Mouse (Mus musculus): ENCODE results near the gene Lhx5.

Gene Lhx5

DNA sequence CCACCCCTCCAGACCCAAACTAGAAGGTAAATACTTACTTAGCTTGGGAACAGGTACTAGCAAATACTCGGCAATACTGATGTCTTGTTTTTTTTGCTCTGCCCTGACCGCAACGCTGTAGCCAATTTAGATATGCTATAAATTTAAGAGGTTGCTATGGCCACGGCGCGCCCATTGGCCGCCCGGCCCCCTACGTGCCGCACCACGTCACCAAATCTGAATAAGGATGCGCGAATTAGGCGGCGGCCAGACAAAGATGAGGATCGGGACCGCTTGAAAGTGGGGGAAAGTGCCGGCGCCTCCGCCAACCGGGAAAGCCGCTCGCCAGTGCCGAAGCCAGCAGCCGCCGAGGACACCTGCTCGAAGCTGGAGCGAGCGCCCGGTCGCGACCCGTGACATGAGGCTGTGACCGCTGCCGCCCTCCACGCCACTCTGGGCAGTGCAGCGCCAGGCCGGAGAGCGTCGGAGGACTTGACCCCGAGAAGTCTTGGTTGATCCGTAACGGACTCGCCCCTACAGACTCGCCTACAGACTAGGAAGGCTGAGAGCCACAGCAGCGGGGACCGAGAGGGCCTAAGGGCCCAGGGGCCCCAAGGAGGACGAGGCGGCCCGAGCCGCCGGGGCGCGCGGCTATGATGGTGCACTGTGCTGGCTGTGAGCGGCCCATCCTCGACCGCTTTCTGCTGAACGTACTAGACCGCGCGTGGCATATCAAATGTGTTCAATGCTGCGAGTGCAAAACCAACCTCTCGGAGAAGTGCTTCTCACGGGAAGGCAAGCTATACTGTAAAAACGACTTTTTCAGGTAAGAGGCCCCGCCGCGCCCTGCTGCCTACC, at the start of gene Lhx5:
Lhx5 (plus strand) TSS at position 51 of the 837 bp plus-strand sequence.
- DNase-seq (ENCODE audit: low spot score) = no peak

DNA sequence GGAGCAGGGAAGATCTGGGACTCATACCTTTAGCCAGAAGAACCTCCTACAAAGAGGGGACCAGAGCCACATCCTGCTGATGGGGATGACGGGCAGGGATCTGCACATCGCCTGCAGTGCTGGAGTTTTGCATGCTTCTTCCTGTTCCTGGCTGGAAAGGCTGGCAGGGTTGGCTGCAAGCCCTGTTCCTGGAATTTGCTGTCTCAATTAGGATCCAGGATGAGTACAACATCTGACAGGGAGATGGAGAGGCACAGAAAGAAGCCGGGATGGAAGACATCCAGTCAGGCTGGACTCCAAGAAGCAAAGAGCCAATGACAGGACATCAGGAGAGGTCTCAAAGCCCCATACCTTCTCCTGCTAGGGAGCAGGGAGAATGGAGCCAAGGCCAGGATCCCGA, 45.1 kb upstream of the Lhx5 start:
- no peak for DNase-seq (ENCODE audit: low spot score)

DNA sequence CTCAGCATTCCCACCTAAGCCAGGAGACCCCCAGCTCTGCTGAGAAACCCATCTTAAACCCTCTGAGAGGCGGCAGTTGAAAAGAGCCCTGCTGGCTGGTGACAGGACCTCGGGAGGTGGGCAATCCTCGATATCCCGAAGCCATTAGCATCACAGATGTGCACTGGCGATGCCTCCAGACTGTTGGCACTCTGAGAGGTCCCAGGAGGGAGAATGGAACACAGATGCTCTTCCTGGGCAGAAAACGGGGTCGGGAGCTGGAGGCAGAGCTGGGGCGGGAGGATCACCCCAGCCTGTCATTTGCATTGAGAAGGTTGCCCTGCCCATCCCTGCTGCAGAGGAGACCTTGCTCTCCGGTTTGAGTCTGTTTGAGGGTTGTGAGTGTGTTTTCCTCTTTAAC, 42.7 kb upstream of the Lhx5 start:
- no peak for DNase-seq (ENCODE audit: low spot score)

DNA sequence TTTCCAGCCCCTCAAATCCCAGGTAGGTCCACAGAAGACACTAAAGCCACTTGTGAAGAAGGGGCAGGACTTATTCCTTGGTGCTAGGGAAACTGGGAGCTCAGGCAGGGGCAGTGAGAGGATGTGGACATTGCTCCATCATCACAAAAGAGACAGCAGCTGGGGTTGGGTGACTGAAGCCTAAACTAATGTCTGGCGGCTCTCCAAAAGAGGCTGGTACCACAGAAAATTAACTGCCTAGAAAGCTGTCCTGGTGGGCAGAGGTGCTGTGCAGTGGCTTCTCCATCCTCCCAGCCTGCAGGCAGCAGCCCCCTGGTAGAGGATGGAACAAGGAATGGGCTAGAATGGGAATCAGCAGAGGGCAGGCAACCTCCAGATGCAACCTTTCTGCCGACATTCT, 41.5 kb upstream of the Lhx5 start:
- no peak for DNase-seq (ENCODE audit: low spot score)

DNA sequence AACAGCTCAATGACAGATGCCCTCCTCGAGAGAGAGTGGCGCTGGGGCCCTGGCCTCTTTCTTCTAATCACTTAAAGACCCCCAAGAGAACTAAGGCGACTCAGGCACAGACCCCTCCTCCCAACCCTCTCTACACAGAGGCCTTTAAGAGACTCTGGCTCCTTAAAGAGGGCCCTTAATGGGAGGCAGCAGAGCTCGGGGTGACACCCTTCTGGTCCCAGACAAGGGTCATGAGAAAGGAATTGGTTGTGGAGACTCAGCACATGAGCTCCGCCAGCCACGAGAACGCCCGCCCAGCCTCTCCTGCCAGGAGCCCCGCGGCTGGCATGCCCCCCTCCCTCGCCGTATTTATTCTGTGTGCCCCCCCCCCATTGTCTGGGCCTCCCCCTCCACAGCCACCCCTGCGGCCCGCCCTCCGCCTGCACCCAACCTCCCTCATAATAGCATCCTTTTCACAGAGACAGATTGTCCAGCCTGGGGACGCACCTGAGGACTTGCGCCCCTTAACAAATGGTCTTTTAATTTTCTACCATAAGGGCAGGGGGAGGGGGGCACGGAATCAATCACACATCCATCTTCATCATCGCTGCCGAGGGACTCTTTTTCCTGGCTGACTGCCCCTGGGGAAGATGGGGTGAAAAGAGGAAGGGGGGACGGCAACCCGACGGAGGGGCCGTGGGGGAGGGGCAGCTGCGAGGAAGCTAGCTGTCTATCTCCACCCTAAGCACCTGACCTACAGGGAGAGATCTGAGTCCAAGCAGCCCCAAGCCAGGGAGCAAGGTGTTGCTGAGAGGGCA, 37.4 kb upstream of the Lhx5 start:
- DNase-seq (ENCODE audit: low spot score) = no peak

DNA sequence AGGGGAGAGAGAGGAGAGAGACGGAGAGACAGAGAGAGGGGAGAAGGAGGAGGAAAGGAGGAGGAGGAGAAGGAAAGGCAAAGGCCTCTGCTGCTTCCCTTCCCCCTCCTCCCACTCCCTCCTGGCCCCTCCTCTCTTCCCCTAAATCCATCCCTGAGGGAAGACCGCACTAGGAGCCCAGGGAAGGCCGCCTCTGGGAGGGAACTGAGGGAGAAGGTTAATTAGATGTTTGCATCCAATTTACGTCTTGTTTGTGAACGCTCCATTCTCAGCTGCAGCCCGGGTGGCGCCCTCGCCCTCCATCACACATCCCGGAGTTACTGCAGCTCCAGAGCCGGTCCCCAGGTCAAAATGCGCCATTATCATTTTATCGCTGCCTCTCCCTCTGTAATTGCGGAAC, 33.5 kb upstream of the Lhx5 start:
- no peak for DNase-seq (ENCODE audit: low spot score)

DNA sequence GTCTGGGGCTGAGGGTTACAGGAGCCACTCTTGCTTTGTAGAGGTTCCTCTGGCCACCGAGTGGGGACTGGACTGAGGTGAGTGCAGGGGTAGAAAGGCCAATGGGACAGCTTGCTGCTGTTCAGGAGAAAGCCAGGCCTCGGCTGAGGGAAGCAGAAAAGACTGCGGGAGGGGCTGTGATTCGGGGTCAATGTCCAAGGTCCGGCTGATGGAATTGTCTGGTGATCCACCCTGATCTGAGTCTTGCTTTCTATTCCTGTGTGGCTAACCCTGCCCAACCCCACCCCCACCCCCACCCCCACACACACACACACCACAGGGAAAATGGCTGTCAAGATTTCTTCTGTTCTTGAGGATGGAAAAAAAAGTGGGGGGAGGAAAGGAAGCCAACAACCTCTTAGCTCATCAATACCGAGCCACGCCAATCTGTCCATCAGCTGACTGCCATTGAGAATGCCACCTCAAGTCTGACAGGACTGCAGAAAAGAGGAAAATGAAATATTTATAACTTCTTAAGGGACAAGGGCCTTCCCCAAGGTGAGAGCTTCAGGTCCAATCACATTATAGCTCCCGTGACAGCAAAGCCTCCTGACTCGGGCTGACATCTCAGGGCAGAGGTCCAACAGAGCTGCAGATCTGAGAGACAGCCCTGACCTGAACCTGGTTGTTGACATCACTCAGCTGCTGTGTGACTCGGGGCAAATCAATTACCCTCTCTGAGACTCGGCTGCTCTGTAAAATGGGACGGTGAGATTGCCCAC, 26.5 kb upstream of the Lhx5 start:
- DNase-seq (ENCODE audit: low spot score) = no peak

DNA sequence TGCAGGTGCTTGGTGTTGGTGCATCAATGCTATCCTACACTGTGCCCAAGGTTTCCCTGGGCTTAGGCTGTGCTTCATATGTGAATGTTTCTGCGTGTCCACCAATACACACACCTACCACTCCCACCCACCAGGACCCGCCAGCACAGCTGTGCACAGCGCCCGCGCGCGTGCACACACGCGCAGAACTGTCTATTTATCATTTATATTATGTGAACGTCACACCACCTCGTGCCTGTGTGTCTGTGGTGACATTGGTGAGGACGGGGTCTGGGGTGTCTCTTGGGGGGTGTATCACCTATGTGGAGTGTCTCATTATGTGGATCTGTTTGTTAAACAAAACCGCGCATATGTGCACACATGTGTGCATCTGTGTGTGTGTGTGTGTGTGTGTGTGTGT, 22.6 kb upstream of the Lhx5 start:
- no peak for DNase-seq (ENCODE audit: low spot score)

DNA sequence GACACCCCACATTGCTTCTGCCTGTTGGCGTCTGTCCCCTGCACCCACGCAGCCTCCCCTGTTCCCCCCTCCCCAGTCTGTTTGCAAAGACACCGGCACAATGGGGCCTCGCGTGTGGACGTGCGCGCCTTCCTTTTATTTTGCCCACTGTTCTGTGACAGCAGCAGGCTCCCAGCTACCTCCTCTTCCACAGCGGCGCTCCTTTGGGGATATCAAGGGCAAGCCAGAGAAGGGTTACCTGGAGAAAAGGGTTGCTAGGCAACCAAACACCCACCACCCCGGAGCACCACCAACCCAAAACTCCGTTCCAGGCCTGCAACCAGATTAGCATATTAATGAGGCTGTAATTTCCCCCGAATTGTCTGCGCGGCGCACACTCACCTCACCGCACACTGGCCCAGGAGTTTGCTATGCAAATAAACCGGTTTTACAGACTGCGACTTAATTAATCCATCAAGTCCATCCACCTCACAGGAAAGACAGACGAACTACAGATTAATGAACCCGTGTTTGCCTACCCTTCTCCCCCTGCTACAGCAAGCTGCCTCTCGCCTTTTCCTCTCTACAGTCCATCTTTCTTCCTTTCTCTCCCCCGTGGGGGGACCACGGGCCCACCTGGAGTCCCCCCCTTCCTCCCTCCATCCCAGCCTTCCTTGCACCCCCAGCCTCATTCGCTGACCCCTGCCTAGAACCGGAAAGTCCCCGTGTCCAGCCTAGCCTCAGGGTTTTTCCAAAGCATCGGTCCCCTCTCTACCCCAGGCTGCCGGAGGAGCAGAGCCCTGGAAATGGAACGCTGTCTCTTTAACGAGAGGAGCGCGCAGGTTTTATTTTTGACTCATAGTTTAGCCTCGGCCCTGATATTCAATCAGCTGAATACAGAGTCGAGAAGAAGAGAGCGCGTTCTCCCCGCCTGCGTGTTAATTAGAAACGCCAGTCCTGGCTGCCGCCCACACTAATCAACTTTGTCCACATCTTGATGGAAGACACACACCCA, 21.8 kb upstream of the Lhx5 start:
- DNase-seq (ENCODE audit: low spot score) = no peak

DNA sequence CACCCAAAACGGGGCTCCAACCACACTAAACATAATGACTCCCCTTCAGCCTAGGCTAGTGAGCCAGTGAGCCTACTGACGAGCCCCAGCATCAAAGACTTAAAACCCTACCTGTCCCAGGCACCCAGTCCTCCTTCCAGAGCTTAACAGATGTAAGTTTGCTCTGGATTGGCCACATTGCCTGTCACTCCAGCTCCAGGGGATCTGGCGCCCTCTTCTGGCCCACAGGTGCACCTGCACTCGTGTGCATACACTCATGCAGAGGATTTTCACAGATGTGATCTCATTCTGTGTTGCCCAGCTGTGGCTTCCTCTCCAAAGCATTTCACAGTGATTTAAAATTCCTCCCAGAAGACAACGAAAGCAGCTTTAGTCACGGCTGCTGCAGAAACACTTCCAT, 18.1 kb upstream of the Lhx5 start:
- peak; percentile 14 for DNase-seq (ENCODE audit: low spot score)

DNA sequence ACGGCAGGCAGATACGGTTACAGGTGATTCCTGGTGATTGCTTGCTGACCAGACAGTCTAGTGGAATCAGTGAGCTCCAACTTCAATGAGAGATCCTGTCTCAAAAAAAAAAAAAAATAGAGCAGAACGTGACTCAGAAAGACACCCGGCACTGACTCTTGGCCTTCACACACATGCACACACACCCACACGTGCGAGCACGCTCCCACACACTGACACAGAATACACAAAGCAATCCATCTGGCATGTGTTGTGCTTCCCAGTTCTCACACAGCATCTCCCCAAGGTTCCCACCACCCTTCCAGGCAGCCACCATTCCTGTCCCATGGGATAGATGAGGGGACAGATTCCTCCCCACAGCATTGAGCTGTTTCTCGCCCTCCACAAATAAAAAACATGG, 11.4 kb upstream of the Lhx5 start:
- DNase-seq (ENCODE audit: low spot score) = no peak

DNA sequence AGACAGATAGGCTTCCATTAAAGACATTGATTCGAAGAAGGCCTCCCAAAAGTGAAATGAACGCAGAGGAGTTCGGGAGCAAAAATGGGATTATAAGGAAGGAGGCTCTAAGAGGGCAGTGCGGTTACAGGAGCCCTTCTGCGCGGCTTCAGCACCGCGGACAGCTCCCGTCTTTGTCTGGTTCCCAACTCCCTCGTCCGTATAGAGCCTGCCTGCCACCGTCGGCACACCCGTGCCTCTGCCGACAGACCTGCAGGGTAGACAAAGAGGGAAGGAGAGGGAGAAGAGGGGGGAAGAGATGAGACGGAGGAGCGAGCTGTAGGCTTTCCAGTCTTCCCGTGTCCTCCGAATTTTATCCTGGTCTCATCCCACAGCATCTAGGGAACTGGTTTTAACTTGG, 7.5 kb upstream of the Lhx5 start:
- DNase-seq (ENCODE audit: low spot score) = peak; percentile 75

DNA sequence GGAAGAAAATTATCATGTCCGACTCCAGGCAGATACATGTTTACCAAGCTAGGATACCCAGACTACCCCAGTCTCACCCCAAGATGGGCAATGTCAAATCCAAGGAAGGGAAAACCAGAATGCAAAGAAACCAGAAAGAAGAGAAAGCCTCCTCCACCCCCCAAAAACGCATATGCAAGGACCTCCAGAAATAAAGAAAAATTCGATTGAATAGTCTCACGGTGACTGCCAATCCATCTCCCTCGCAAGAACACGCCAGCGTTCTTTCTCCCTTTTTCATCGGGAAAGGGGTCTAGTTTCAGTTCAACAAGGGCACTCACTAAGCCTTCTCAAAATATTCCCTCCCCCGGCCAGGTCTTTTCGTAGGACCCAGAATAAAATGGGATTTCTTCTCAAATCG, 6.8 kb upstream of the Lhx5 start:
- no peak for DNase-seq (ENCODE audit: low spot score)

DNA sequence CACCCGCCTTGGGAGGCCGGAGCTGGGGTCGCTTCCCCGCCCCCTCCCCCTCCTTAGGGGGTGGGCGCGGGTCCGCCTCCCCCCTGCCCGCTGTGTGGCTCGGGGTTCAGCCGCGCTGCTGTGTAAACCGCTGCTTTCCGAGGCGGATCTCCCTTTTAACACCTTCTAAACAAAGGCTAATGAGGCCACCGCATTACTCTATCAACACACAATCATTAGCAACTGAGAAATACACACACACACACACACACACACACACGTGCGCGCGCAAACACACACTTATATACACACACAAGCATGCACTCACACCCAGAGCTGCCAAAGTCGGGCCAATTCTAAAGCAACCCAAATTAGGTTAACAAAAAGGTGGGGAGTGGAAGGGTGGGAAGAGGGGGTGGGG, 5.8 kb upstream of the Lhx5 start:
- DNase-seq (ENCODE audit: low spot score) = no peak

DNA sequence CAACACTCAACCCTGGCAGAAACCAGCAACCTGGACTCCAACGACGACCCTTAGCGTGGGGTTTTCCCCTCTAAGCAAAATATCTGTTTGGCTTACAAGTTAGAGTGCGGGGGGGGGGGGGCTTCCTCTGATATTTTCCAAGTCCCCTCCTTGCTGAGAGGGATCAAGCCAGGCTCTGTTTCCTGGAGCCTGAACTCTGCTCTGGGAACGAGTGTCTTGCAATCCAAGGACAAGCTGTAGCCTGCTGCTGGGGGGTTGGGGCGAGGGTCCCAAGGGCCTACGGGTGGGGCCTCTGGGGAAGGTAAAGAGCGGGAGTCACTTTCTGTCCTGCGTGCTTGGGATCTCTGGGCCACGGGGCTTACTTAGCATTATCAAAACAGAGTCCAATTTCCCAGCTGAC, 4.9 kb upstream of the Lhx5 start:
- DNase-seq (ENCODE audit: low spot score) = no peak

DNA sequence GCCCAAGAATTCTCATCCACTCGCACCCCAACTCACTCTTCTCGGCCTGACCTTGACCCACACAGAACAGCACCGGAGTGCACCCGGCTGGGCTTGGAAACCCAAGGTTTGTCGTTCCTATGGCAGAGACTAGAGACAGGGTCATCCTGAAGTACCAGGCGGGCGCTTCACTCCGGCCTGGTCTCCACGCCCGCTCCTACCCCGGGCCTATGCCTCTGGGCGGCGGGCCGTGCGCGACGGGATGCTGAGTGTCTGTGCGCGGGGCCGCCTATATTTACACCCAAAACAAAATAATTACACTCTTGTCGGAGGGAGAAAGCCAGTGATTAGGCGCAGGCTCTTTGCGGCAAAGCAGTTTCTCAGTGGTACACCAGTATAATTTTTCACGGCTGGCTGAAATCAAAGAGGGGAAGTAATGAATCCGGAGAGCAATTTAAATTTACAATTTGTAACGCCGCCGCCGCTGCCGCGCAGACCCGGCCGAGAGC, 4.0 kb upstream of the Lhx5 start:
- DNase-seq (ENCODE audit: low spot score) = no peak

DNA sequence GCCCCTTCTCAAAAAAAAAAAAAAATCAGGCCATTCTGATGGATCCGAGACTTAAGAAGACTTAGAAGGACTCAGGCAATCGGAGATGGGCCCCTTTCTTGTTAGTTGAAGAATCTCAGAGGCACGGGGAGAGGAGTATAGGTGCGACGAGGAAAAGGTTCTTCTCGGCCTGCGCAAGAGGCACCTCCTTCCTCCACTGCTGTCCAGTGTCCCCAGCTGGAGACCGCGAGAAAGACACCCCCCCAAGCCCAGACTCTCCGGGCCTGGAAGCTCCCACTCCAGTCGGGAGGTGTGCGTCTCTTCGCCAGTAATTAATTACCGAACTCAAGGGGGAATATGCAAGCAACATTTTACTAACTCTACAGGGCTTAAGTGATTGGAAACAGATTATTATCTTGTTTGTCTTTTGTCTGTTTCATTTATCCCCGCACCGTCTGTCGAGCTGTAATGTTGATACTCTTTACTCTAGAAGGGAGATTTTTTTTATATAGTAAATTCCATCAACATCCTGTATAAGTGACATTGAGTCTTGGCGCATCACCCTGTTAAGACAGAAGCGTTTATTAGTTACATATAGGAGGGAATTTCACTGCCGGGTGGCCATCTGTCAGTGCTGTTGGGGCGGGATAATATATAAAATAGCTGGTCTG, 3.2 kb upstream of the Lhx5 start:
- DNase-seq (ENCODE audit: low spot score) = no peak

DNA sequence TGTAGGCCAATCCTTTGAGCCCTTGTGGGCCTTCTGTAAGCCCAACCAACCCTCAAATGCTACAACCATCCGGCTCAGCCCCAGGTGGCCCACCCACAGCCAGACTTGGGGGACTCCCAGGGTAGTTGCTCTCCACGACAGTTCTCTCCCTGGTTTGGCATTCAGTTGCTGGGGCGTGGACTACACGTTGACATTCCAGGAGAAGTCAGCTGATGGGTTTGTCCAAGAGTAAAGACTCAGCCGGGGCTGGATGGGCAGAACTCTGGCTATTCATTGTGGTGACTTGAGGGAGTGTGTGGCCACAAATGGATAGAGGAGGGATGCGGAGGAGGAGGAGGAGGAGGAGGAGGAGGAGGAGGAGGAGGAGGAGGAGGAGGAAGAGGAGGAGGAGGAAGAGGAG, 2.5 kb upstream of the Lhx5 start:
- DNase-seq (ENCODE audit: low spot score) = no peak

DNA sequence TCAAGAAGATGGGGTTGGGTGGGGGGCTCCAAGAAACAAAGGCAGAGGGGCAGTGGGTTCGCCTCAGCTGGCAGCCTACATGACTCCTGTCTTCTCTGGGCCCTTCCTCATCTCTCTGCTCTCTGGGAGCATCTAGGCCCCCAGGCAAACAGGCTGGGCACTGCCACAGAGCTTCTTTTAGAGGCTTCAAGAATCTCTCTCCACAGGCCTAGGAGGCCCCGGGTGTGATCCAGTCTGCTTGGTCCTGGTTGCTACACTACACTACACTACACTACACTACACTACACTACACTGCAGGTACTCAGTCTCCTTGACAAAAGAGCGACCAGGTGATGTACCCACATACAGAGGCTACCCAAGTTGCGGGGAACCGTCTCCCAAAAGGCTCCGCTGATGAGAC, 1.8 kb upstream of the Lhx5 start:
- no peak for DNase-seq (ENCODE audit: low spot score)

DNA sequence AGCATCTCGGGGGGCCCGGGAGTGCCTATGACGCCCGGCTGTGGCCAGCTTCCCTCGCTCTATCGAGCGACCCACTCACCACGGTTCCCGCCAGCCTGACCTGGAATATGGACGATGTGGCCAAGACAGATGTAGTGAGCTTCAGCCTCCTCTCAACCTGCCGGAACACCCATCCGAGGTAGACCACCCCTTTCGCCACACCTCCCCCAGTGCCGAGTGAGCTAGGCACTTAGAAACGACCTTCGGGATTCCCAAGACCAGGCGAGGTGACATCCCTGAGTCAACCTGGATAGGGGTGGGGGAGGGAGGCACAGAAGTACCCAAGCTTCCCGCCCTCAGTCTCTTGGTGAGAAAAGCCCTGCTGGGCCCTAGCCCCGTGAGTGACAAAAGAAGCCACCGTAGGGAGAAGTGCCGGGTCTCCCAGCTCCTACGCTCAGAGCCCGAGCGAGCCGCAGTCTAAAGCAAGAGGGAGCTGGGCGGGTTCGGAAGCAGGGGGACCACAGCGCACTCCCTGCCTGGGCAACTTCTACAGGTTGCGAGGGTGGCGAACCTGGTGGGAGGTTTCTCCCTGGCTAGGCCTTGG, 407 bp upstream of the Lhx5 start:
- DNase-seq (ENCODE audit: low spot score) = no peak

Measured in testis, postnatal 14 days (tissue).